Mouse (Mus musculus) brown adipose tissue, adult 24 weeks (tissue): ENCODE data around the gene Stat4. TPM values are rescaled to one million over a fixed set of nuclear protein-coding genes. Genes with fewer than 3 reads are reported as not detected.

Experiments
- H3K27ac ChIP-seq: fragments of 200-500 bp; replicated peaks from 2 replicates; pipeline ENCODE4 v1.5.1; 2012; ENCODE audit warnings: low read depth, mild to moderate bottlenecking, low read length
- H3K4me1 ChIP-seq: fragments of 200-500 bp; 2 replicates; pipeline ENCODE4 v1.6.1; 2012; ENCODE audit warnings: low read length, mixed read lengths; ENCODE audit not compliant: control insufficient read depth, insufficient read depth, insufficient read length
- H3K4me3 ChIP-seq: fragments of 200-500 bp; 2 replicates; pipeline ENCODE4 v1.5.1; 2012; ENCODE audit warnings: low read depth, mild to moderate bottlenecking, low read length, moderate library complexity; ENCODE audit not compliant: insufficient read depth
- polyA plus RNA-seq: library from polyadenylated mRNA; stranded (reverse); fragments of >200 nt; gene quantifications from 2 replicates; pipeline ENCODE4 v1.2.4, GENCODE M21; 2012; ENCODE audit not compliant: missing spikeins, insufficient read depth, insufficient read length

The Stat4 gene
- polyA plus RNA-seq, 1 experiment, result 0.52 TPM

DNA sequence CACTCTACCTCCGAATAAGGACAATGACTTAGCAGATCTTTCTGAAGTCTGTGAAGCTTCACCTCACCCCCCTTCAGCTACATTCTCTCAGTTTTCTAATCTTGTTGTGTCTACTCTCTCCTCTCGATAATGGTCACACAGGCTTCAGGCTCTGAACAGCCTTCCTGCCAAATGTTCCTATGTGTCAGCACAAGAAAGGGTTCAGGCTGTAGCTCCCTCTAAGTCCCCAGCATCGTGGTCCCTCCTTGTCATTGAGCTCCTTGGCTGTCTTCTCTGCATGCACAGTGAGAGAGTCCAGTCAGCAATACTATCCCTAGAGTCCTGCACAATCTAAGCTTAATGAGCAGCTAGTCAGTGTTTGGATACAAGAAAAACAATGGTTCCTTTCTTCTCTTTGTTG lies 124.3 kb downstream of the Stat4 start:
- H3K4me3 ChIP-seq, result no peak overlapping the region
- no peaks in the 10 kb centered on the region for H3K4me1 ChIP-seq
- H3K27ac ChIP-seq, result no peak overlapping the region

DNA sequence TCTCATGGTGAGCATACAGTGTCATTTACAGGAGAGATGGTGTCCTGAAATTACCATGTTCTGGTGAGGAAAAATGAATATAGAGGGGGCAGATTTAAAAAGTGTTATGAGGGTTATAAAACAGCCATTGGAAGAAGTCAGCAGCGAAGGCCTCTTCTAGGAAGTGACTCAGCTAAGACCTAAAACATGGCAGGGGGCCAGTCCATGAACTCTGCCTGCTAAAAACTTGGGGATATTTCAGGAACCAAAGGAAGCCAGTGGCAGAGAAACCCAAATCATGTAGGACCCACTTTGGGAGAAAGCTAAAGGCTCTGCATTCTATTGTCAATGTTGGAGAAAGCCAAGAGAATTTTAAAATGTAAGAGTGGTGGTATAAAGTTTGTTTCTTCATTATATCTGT lies 125.4 kb downstream of the Stat4 start:
- no peak overlapping the region for H3K4me3 ChIP-seq
- 0 out of 2 replicates have a peak overlapping the region, but pooled peaks have one; percentile 4 for H3K27ac ChIP-seq
- peaks cover 3% of the 10 kb centered on the region; the same call in 1 of the 2 replicates for H3K4me1 ChIP-seq

GRCm38 (mm10) chr1:52113067-52113665 lies 126.2 kb downstream of the Stat4 start:
- Histone ChIP-seq H3K27ac (peak overlapping the region; percentile 93), H3K4me3 (peak overlapping the region; percentile 71), H3K4me1 (peaks cover 4% of the 10 kb centered on the region; the same call in 1 of the 2 replicates)

GRCm38 (mm10) chr1:52113666-52114069 lies 126.7 kb downstream of the Stat4 start:
- Histone ChIP-seq H3K4me3 (peak overlapping the region; percentile 71), H3K27ac (peak overlapping the region; percentile 93), H3K4me1 (peaks cover 9% of the 10 kb centered on the region; the same call in 1 of the 2 replicates)

GRCm38 (mm10) chr1:52116441-52116840 lies 129.5 kb downstream of the Stat4 start:
- Histone ChIP-seq H3K4me3 (no peak overlapping the region), H3K4me1 (peaks cover 12% of the 10 kb centered on the region; the same call in 1 of the 2 replicates), H3K27ac (peak overlapping the region; percentile 71)

DNA sequence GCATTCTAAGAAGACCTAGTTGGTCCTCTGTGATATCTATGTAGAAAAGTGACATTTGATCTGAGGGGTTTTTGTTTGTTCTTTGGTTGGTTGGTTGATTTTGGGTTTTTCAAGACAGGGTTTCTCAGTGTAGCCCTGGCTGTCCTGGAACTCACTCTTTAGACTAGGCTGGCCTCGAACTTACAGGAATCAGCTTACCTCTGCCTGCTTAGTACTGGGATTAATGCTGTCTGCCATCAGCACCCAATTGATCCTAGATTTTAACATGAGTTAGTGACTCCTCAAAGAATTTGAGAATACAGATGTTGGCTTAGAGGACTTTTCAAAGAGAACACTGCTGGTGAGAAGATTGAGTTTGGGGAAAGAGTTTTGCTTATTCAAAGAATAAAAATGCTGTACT lies 130.8 kb downstream of the Stat4 start:
- no peak overlapping the region for H3K27ac ChIP-seq
- H3K4me1 ChIP-seq, result peaks cover 12% of the 10 kb centered on the region; the same call in 1 of the 2 replicates
- no peak overlapping the region for H3K4me3 ChIP-seq

- peaks cover 12% of the 10 kb centered on the region; the same call in 1 of the 2 replicates for H3K4me1 ChIP-seq
- peak within 1 kb of the TSS; percentile 85 for H3K4me3 ChIP-seq
- peak within 1 kb of the TSS; percentile 83 for H3K27ac ChIP-seq
Measured at GRCm38 (mm10) chr1:52118860-52119591, 132.1 kb downstream of the Stat4 start, which contains the start of gene Stat1. TSS of gene Stat1 (plus strand) at chr1:52119440.

- Histone ChIP-seq H3K27ac (peak overlapping the region; percentile 62), H3K4me3 (peak overlapping the region; percentile 85), H3K4me1 (peaks cover 12% of the 10 kb centered on the region; the same call in 1 of the 2 replicates)
Measured at GRCm38 (mm10) chr1:52119691-52120090, 132.7 kb downstream of the Stat4 start.

DNA sequence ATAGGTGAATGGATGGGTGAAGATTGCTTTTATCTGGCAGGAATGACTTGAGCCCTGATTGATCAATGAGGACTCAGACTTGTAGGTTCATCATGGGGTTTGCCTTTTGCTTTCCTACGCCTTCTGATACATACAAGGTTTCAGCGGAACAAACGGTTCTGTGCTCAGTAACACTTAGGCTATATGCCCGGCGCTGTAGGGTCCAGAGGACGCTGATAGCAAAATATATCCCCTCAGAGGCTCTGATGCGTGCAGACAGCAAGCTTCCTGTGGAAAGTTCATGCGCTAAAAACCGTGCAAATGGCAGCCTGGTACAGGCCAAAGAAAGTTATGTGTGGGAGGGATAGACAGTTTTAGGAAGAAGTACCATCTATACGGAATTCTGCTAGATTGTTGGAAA lies 133.2 kb downstream of the Stat4 start:
- H3K4me1 ChIP-seq, result peaks cover 12% of the 10 kb centered on the region; the same call in 1 of the 2 replicates
- peak overlapping the region; percentile 85 for H3K4me3 ChIP-seq
- H3K27ac ChIP-seq, result no peak overlapping the region

DNA sequence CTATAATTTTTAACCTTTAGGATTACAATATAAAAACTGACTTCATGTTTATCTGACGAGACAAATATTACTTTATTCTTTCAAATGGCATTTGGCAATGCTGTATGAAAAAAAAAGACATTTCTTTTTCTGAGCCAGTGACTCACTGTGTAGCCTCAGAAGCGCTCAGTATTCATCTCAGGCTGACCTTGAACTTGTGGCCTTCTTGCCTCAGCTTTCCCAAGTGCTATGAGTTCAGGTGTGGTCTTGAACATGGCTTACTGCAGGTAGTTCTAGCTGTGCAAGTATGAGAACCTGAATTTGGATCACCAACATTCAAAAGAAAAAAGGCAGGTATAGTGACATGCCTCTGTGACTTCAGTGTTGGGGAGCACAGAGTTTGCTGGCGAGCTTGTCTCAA lies 134.1 kb downstream of the Stat4 start:
- H3K27ac ChIP-seq, result no peak overlapping the region
- peaks cover 12% of the 10 kb centered on the region; the same call in 1 of the 2 replicates for H3K4me1 ChIP-seq
- peak overlapping the region; percentile 7; the same call in 1 of the 2 replicates for H3K4me3 ChIP-seq

- H3K27ac ChIP-seq, result no peak overlapping the region
- no peak overlapping the region for H3K4me3 ChIP-seq
- peaks cover 3% of the 10 kb centered on the region; the same call in 1 of the 2 replicates for H3K4me1 ChIP-seq
Measured at GRCm38 (mm10) chr1:52124818-52125217, 137.9 kb downstream of the Stat4 start.

DNA sequence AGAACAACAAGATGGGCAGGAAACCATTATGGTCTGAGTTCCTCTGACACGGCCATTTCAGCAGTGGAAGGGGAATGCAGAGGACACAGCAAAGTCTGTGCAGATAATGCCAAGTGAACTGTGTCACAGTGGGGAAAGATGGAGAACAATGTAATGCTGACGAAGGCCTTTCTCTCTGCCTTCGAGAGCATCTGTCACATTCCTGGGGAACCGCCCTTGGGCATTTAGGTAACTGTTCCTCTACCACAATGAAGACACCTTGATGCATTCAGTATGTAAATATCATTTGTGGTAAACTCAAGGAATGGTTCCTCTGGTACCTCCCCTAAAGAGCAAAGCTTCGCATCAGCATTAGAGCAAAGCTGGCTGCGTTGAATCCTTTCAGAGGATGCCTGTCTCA lies 140.4 kb downstream of the Stat4 start:
- no peak overlapping the region for H3K27ac ChIP-seq

GRCm38 (mm10) chr1:52129794-52130193 lies 142.8 kb downstream of the Stat4 start:
- H3K4me3 ChIP-seq, result no peak overlapping the region
- no peaks in the 10 kb centered on the region for H3K4me1 ChIP-seq

More for the DNA sequence above, 140.4 kb downstream of the Stat4 start:
- no peaks in the 10 kb centered on the region for H3K4me1 ChIP-seq
- H3K4me3 ChIP-seq, result no peak overlapping the region

DNA sequence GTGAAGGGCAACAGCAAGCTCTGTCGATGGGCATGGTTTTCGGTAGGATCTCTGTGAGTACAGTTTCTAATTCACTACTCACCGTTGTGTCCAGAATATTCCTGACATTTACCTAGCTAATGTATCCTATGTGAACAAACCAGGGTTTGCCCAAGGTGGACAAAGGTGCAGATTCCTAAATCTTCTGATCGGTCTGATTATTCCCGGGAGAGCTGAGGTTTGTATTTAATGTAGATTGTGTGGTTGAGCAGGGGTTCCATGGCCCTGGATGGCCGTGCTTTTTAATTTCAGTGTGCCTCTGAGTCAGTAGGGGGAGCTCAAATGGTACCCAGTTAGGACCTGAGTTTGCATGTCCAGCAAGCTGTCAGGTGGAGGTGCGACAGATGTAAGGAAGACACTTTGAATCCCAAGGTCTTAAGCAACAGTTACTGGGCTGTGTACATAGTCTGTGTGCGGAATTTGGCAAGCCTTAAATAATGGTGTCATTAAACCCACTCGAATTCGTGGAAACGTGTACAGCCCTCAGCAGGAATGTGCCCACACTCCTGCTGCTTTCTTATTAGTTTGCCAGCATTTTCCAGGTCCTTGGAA lies 144.9 kb downstream of the Stat4 start:
- H3K4me1 ChIP-seq, result no peaks in the 10 kb centered on the region
- H3K4me3 ChIP-seq, result no peak overlapping the region
- H3K27ac ChIP-seq, result no peak overlapping the region

More at GRCm38 (mm10) chr1:52129794-52130193, 142.8 kb downstream of the Stat4 start:
- H3K27ac ChIP-seq, result no peak overlapping the region

DNA sequence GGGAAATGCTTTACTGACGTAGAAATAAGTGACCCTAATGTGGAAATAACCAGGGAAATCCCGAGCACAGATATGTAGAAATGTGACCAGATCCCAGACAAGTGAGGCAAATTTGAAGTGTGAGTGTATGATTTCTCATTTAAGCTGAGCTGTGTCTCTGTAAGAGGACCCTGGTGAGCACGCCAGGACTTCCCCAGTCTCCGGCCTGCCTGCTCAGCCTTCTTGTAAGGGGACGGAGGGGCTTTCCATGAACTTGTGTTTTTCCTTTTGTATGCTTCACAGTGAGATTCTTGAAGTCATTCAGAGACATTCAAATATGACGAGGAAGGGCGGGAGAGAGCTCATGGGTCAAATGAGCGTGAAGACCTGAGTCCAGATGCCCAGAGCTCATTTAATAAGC lies 146.3 kb downstream of the Stat4 start:
- Histone ChIP-seq H3K4me1 (no peaks in the 10 kb centered on the region), H3K4me3 (no peak overlapping the region), H3K27ac (no peak overlapping the region)
